Mouse (Mus musculus) urinary bladder, postnatal 14 days (tissue): ENCODE results near the gene Olfr907.

Source experiments
- DNase-seq: peaks from one replicate; pipeline ENCODE4 v3.0.0; 2021; ENCODE audit warnings: low spot score

The Olfr907 gene

GRCm38 (mm10) chr9:38495501-38495900 lies at the start of gene Olfr907:
Gene Olfr907 (plus strand): TSS chr9:38495801.
- DNase-seq: no peak

- DNase-seq: no peak
These were observed 48.2 kb upstream of the Olfr907 start, which contains the start of gene Olfr902 for GRCm38 (mm10) chr9:38447352-38447751. Gene Olfr902 (plus strand): TSS chr9:38447652.

GRCm38 (mm10) chr9:38462844-38463243 lies 32.8 kb upstream of the Olfr907 start, which contains the start of gene Olfr904:
Gene Olfr904 (plus strand): TSS chr9:38463144.
- DNase-seq: no peak

- DNase-seq: no peak
These were observed 24.8 kb upstream of the Olfr907 start, which contains the start of gene Olfr905 for GRCm38 (mm10) chr9:38470807-38471206. Gene Olfr905 (plus strand): TSS chr9:38471107.

GRCm38 (mm10) chr9:38486785-38487184 lies 8.8 kb upstream of the Olfr907 start, which contains the start of gene Olfr906:
Gene Olfr906 (plus strand): TSS chr9:38487085.
- DNase-seq: no peak

GRCm38 (mm10) chr9:38512353-38512752 lies 16.8 kb downstream of the Olfr907 start:
- DNase-seq: no peak

- no peak for DNase-seq
These were observed 25.7 kb downstream of the Olfr907 start, which contains the start of gene Olfr911-ps1 for GRCm38 (mm10) chr9:38521280-38521679. Gene Olfr911-ps1 (plus strand): TSS chr9:38521580.

- DNase-seq: no peak
These were observed 41.9 kb downstream of the Olfr907 start, which contains the start of gene Olfr910 for GRCm38 (mm10) chr9:38537549-38537948. Gene Olfr910 (plus strand): TSS chr9:38537849.
